Mouse (Mus musculus) hindbrain, embryonic 14.5 days (tissue): ENCODE measurements around the gene Neurl4. TPM values are rescaled to one million over a fixed set of nuclear protein-coding genes. Genes with fewer than 3 reads are reported as not detected.
A peak's percentile ranks its signal among the peaks of the same experiment; 100 is the strongest.

Source experiments
- ATAC-seq: fragments of 200-750 bp; cut with Nextera tagmentation; 2 replicates; pipeline ENCODE4 v1.8.0; 2017; ENCODE audit warnings: moderate number of reproducible peaks, mild to moderate bottlenecking, moderate TSS enrichment, moderate library complexity; ENCODE audit not compliant: low FRiP score
- DNase-seq: peaks from one replicate; pipeline ENCODE4 v3.0.0-alpha.2; 2015; ENCODE audit warnings: low spot score
- H3K27ac ChIP-seq: fragments of 300-500 bp; sonication (generic); 2 replicates; pipeline ENCODE4 v1.5.1; 2014; ENCODE audit warnings: mild to moderate bottlenecking, moderate library complexity
- H3K27me3 ChIP-seq: fragments of 300-500 bp; sonication (generic); 2 replicates; pipeline ENCODE4 v1.6.1; 2014; ENCODE audit warnings: mild to moderate bottlenecking, low read length, mixed read lengths; ENCODE audit not compliant: control insufficient read depth, insufficient read depth
- H3K36me3 ChIP-seq: fragments of 300-500 bp; sonication (generic); replicated peaks from 2 replicates; pipeline ENCODE4 v1.6.1; 2014; ENCODE audit not compliant: control insufficient read depth, insufficient read depth
- H3K4me1 ChIP-seq: fragments of 300-500 bp; sonication (generic); replicated peaks from 2 replicates; pipeline ENCODE4 v1.6.1; 2014; ENCODE audit warnings: antibody characterized with exemption, low read length, mixed read lengths; ENCODE audit not compliant: control insufficient read depth, insufficient read depth
- H3K4me2 ChIP-seq: fragments of 300-500 bp; sonication (generic); replicated peaks from 2 replicates; pipeline ENCODE4 v1.6.1; 2014; ENCODE audit warnings: mild to moderate bottlenecking, moderate library complexity
- H3K4me3 ChIP-seq: fragments of 300-500 bp; sonication (generic); replicated peaks from 2 replicates; pipeline ENCODE4 v1.5.1; 2014; ENCODE audit warnings: mild to moderate bottlenecking, low read length
- H3K9ac ChIP-seq: fragments of 300-500 bp; sonication (generic); 2 replicates; pipeline ENCODE4 v1.6.1; 2014
- H3K9me3 ChIP-seq: fragments of 300-500 bp; sonication (generic); 2 replicates; pipeline ENCODE4 v1.6.1; 2016; ENCODE audit warnings: low read length; ENCODE audit not compliant: control insufficient read depth
- WGBS: fragments of 180-500 bp; shearing (Covaris S2); extraction: QIAGEN DNeasy Blood & Tissue Kit; methylation state at CpG from one replicate; pipeline ENCODE4 v1.1.7; 2014; 5-methylcytosine and 5-hydroxymethylcytosine counted together
- polyA plus RNA-seq: library from polyadenylated mRNA; unstranded; fragments of >200 nt; fragmentation: Nextera tagmentation; extraction: Ambion mirVana; gene quantifications from 2 replicates; pipeline ENCODE4 v1.2.1, GENCODE M21; 2014

Gene Neurl4
- polyA plus RNA-seq, 1 experiment from 2014 or later: 28.1 TPM

GRCm38 (mm10) chr11:69938401-69938979 lies 37.6 kb downstream of the Neurl4 start:
- Histone ChIP-seq H3K27me3 (peaks cover 36% of the 10 kb centered on the region), H3K4me3 (no peak overlapping the region), H3K9me3 (no peaks in the 10 kb centered on the region), H3K9ac (no peak overlapping the region), H3K4me1 (no peaks in the 10 kb centered on the region; the same call in 1 of the 2 replicates), H3K4me2 (no peak overlapping the region), H3K27ac (no peak overlapping the region), H3K36me3 (no peaks in the 10 kb centered on the region)
- DNase-seq (no peak), ATAC-seq (no peak)
- WGBS: 33% methylated on average over 9 of the region's 9 CpGs

- ATAC-seq: no peak
- H3K9me3 ChIP-seq: no peaks in the 10 kb centered on the region
Measured at GRCm38 (mm10) chr11:69939181-69939580, 38.3 kb downstream of the Neurl4 start.

GRCm38 (mm10) chr11:69939731-69940130 lies 38.9 kb downstream of the Neurl4 start:
- no peaks in the 10 kb centered on the region for H3K36me3 ChIP-seq
- H3K9ac ChIP-seq: no peak overlapping the region
- H3K4me1 ChIP-seq: no peaks in the 10 kb centered on the region; the same call in 1 of the 2 replicates
- no peaks in the 10 kb centered on the region for H3K9me3 ChIP-seq
- WGBS: 93% methylated on average over 17 of the region's 17 CpGs
- no peak overlapping the region for H3K4me2 ChIP-seq
- H3K27me3 ChIP-seq: peaks cover 32% of the 10 kb centered on the region
- H3K4me3 ChIP-seq: no peak overlapping the region
- ATAC-seq (no peak), DNase-seq (no peak)
- no peak overlapping the region for H3K27ac ChIP-seq

More at GRCm38 (mm10) chr11:69939181-69939580, 38.3 kb downstream of the Neurl4 start:
- WGBS: 77% methylated on average over 5 of the region's 5 CpGs
- no peaks in the 10 kb centered on the region for H3K36me3 ChIP-seq
- peaks cover 36% of the 10 kb centered on the region for H3K27me3 ChIP-seq
- no peak overlapping the region for H3K27ac ChIP-seq
- H3K4me1 ChIP-seq: no peaks in the 10 kb centered on the region; the same call in 1 of the 2 replicates
- H3K4me3 ChIP-seq: no peak overlapping the region
- H3K9ac ChIP-seq: no peak overlapping the region
- H3K4me2 ChIP-seq: no peak overlapping the region
- DNase-seq: no peak

GRCm38 (mm10) chr11:69940962-69941361 lies 40.1 kb downstream of the Neurl4 start:
- Histone ChIP-seq H3K9me3 (no peaks in the 10 kb centered on the region), H3K36me3 (no peaks in the 10 kb centered on the region; the same call in 1 of the 2 replicates), H3K4me2 (no peak overlapping the region), H3K27me3 (peaks cover 26% of the 10 kb centered on the region), H3K4me1 (no peaks in the 10 kb centered on the region; the same call in 1 of the 2 replicates), H3K9ac (no peak overlapping the region), H3K4me3 (no peak overlapping the region), H3K27ac (no peak overlapping the region)
- ATAC-seq (no peak), DNase-seq (no peak)
- 74% methylated on average over 4 of the region's 4 CpGs for WGBS

- no peak overlapping the region for H3K4me2 ChIP-seq
- WGBS: 84% methylated on average over 13 of the region's 13 CpGs
Measured at GRCm38 (mm10) chr11:69945216-69945615, 44.3 kb downstream of the Neurl4 start.

GRCm38 (mm10) chr11:69945997-69946891 lies 45.4 kb downstream of the Neurl4 start:
- ATAC-seq: no peak
- 92% methylated on average over 18 of the region's 18 CpGs for WGBS
- Histone ChIP-seq H3K27ac (no peak overlapping the region), H3K4me3 (no peak overlapping the region), H3K36me3 (no peaks in the 10 kb centered on the region; the same call in 1 of the 2 replicates), H3K27me3 (peaks cover 13% of the 10 kb centered on the region), H3K4me2 (no peak overlapping the region), H3K9me3 (no peaks in the 10 kb centered on the region), H3K4me1 (peaks cover 6% of the 10 kb centered on the region; the same call in 1 of the 2 replicates), H3K9ac (no peak overlapping the region)
- DNase-seq: no peak

More at GRCm38 (mm10) chr11:69945216-69945615, 44.3 kb downstream of the Neurl4 start:
- no peaks in the 10 kb centered on the region for H3K9me3 ChIP-seq
- peaks cover 13% of the 10 kb centered on the region for H3K27me3 ChIP-seq
- H3K9ac ChIP-seq: no peak overlapping the region
- H3K4me3 ChIP-seq: no peak overlapping the region
- H3K4me1 ChIP-seq: peaks cover 6% of the 10 kb centered on the region; the same call in 1 of the 2 replicates
- H3K27ac ChIP-seq: no peak overlapping the region
- ATAC-seq: no peak
- no peak for DNase-seq
- no peaks in the 10 kb centered on the region; the same call in 1 of the 2 replicates for H3K36me3 ChIP-seq

GRCm38 (mm10) chr11:69947337-69948065 lies 46.6 kb downstream of the Neurl4 start:
- peak overlapping the region; percentile 40 for H3K4me3 ChIP-seq
- no peaks in the 10 kb centered on the region; the same call in 1 of the 2 replicates for H3K36me3 ChIP-seq
- H3K4me2 ChIP-seq: peak overlapping the region; percentile 58
- no peaks in the 10 kb centered on the region for H3K9me3 ChIP-seq
- peak; percentile 36 for DNase-seq
- H3K9ac ChIP-seq: peak overlapping the region; percentile 42; the same call in 1 of the 2 replicates
- H3K27me3 ChIP-seq: peaks cover 13% of the 10 kb centered on the region
- peak; percentile 35; the same call in 1 of the 2 replicates for ATAC-seq
- H3K4me1 ChIP-seq: peaks cover 6% of the 10 kb centered on the region; the same call in 1 of the 2 replicates
- H3K27ac ChIP-seq: no peak overlapping the region
- 3% methylated on average over 28 of the region's 29 CpGs for WGBS

- peak within 1 kb of the TSS; percentile 42; the same call in 1 of the 2 replicates for H3K9ac ChIP-seq
- under 1% methylated on average over 34 of the region's 34 CpGs for WGBS
- H3K4me1 ChIP-seq: peaks cover 6% of the 10 kb centered on the region; the same call in 1 of the 2 replicates
- DNase-seq (peak; percentile 82), ATAC-seq (peak; percentile 92)
- no peak within 1 kb of the TSS; the same call in 1 of the 2 replicates for H3K27ac ChIP-seq
- peaks cover 13% of the 10 kb centered on the region for H3K27me3 ChIP-seq
- H3K9me3 ChIP-seq: no peaks in the 10 kb centered on the region
- no peaks in the 10 kb centered on the region; the same call in 1 of the 2 replicates for H3K36me3 ChIP-seq
- peak within 1 kb of the TSS; percentile 58 for H3K4me2 ChIP-seq
- H3K4me3 ChIP-seq: peak within 1 kb of the TSS; percentile 40
Measured at GRCm38 (mm10) chr11:69948066-69948762, 47.3 kb downstream of the Neurl4 start, which contains the start of gene Slc2a4. Slc2a4 (minus strand) TSS chr11:69948188.
